Mouse (Mus musculus): Measurements from ENCODE around the gene Trir. TPM values are rescaled to one million over a fixed set of nuclear protein-coding genes. Genes with fewer than 3 reads are reported as not detected.

The Trir gene
- polyA plus RNA-seq, 2 experiments, result 135 to 168 TPM

DNA sequence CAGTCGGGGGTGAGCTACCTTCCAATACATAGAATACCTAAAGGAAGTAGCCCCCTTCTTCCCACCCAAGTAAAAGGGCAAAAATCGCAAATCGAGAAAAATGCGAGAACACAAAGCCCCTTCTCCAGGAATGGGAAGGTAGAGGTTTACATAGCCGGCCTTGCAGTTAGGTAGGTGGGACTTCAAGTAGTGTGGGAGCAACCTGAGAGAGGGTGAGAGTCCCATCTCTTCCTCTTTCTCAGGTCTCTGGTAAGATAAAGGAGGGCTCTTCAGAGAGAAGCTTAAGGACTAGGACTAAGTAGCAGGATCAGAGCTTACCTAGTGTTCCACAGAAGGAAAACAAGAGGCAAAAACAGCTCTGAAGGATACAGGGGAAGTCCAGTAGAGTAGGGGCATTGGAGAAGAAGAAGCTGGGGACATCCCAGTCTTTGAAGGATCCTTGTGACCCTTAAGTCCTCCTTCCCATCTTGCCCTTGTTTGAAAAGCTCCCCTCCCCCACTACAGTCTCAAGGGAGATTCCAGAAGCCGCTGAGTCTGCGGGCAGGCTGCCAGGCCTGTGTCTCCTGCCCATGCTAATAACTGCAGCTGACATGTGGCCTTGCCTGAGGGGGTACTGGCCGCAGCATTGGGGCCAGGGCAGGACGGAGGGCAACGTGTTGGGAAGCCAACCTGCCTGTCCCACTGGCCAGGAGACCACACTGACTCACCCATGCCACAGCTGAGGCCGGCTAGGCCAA lies 45.8 kb upstream of the Trir start:
- Histone ChIP-seq H3K4me2 (replicated peaks; ENCODE audit: low read depth, low read length, severe bottlenecking) (no peak overlapping the region; the same call in 1 of the 2 replicates), H3K4me3 (replicated peaks; ENCODE audit: low read length) (peak overlapping the region; percentile 64; the same call in 1 of the 2 replicates), H3K4me1 (ENCODE audit: control insufficient read depth, insufficient read depth, low read length) (peaks cover 53% of the 10 kb centered on the region), H3K9ac (ENCODE audit: low read depth, low read length, severe bottlenecking) (no peak overlapping the region), H3K36me3 (ENCODE audit: control insufficient read depth, insufficient read depth, low read length) (no peaks in the 10 kb centered on the region), H3K27me3 (ENCODE audit: control insufficient read depth, insufficient read depth, low read length) (peaks cover 15% of the 10 kb centered on the region), H3K9me3 (ENCODE audit: control insufficient read depth, low read length) (no peaks in the 10 kb centered on the region), H3K27ac (replicated peaks; ENCODE audit: low read depth, low read length) (no peak overlapping the region)
- WGBS, result 26% methylated on average over 11 of the region's 11 CpGs
- ATAC-seq (ENCODE audit: low FRiP score, low read depth) (no peak), DNase-seq (ENCODE audit: low spot score) (no peak)
- TF ChIP-seq POLR2A (IDR thresholded peaks at IDR 0.05; ENCODE audit: borderline replicate concordance, extremely low read depth, insufficient read depth, insufficient read length), result no peak

DNA sequence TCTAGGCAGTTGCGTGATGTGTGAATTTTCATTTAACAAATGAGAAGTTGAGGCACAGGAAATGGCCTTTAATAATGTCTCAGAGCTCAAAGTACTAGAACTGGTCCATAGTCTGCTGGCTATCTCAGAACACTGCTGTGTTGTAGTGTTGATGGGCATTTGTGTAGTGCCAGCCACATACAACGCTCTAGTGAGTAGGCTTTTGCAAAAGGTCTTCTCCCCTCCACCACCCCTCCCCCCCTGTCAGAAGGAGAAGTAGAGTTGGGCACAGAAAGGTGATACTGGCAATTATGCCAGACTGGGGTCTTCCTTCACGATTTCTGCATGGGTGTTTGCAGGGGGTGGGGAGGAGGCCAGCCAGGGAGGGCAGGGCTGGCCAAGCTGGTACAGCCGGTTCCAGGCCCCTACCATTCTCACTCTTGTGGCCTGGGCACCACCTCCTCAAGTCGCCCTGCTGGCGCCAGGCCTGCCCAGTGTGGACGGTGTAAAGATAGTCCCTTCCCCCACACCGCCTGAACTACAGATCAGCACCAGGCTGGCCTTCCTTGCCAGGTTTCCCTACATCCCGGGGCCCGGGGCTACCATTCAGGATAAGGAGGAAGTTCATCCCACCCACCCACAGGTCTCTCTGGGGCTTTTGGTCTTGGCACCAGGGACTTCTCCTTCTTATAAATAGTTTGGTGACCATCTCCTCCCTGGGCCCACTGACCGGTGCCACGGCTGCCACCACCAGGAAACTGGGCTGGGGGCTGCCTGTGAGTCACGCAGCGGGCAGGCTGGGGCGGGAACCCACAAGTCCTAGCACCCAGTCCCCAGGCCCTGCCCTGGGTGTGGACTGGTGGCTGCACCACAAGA lies 44.8 kb upstream of the Trir start:
- Histone ChIP-seq H3K27ac (replicated peaks; ENCODE audit: low read depth, low read length) (no peak overlapping the region), H3K4me3 (replicated peaks; ENCODE audit: low read length) (no peak overlapping the region), H3K27me3 (ENCODE audit: control insufficient read depth, insufficient read depth, low read length) (peaks cover 12% of the 10 kb centered on the region), H3K36me3 (ENCODE audit: control insufficient read depth, insufficient read depth, low read length) (no peaks in the 10 kb centered on the region), H3K4me1 (ENCODE audit: control insufficient read depth, insufficient read depth, low read length) (peaks cover 46% of the 10 kb centered on the region), H3K9ac (ENCODE audit: low read depth, low read length, severe bottlenecking) (no peak overlapping the region), H3K9me3 (ENCODE audit: control insufficient read depth, low read length) (no peaks in the 10 kb centered on the region), H3K4me2 (replicated peaks; ENCODE audit: low read depth, low read length, severe bottlenecking) (no peak overlapping the region)
- WGBS, result 76% methylated on average over 15 of the region's 15 CpGs
- no peak for TF ChIP-seq POLR2A (IDR thresholded peaks at IDR 0.05; ENCODE audit: borderline replicate concordance, extremely low read depth, insufficient read depth, insufficient read length)
- ATAC-seq (ENCODE audit: low FRiP score, low read depth), result no peak
- DNase-seq (ENCODE audit: low spot score), result no peak

DNA sequence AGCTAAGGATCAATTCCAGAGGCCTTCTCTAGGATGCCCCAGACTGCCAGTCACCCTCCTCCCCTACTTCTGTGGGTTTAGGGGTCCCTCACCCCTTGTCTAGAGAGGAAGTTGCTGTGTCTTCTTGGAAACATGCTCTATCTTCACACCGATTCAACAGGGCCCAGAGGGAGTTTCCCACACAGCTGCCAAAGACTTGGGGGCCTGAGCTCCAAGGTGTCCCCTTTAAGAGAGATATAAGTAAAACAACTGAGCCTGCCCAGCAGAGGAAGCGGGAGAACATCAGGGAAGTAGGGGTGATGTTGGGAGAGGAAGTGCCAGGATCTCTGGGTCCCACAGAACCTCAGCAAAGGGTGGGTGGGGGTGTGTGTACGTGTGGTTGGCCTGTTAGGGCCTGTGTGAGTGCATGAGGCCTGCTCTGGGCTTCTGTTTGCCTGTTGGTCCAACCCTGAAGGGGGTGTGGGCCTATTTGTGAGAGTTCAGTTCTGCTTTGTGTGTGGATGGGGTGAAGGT lies 44.1 kb upstream of the Trir start:
- H3K9ac ChIP-seq (ENCODE audit: low read depth, low read length, severe bottlenecking), result no peak overlapping the region
- no peak overlapping the region for H3K4me2 ChIP-seq (replicated peaks; ENCODE audit: low read depth, low read length, severe bottlenecking)
- no peak overlapping the region for H3K4me3 ChIP-seq (replicated peaks; ENCODE audit: low read length)
- WGBS, result 70% methylated on average over 3 of the region's 3 CpGs
- no peak for ATAC-seq (ENCODE audit: low FRiP score, low read depth)
- peaks cover 39% of the 10 kb centered on the region for H3K4me1 ChIP-seq (ENCODE audit: control insufficient read depth, insufficient read depth, low read length)
- TF ChIP-seq POLR2A (IDR thresholded peaks at IDR 0.05; ENCODE audit: borderline replicate concordance, extremely low read depth, insufficient read depth, insufficient read length), result no peak
- H3K27ac ChIP-seq (replicated peaks; ENCODE audit: low read depth, low read length), result no peak overlapping the region
- no peaks in the 10 kb centered on the region for H3K9me3 ChIP-seq (ENCODE audit: control insufficient read depth, low read length)
- no peak for DNase-seq (ENCODE audit: low spot score)
- peaks cover 5% of the 10 kb centered on the region for H3K27me3 ChIP-seq (ENCODE audit: control insufficient read depth, insufficient read depth, low read length)
- H3K36me3 ChIP-seq (ENCODE audit: control insufficient read depth, insufficient read depth, low read length), result no peaks in the 10 kb centered on the region

DNA sequence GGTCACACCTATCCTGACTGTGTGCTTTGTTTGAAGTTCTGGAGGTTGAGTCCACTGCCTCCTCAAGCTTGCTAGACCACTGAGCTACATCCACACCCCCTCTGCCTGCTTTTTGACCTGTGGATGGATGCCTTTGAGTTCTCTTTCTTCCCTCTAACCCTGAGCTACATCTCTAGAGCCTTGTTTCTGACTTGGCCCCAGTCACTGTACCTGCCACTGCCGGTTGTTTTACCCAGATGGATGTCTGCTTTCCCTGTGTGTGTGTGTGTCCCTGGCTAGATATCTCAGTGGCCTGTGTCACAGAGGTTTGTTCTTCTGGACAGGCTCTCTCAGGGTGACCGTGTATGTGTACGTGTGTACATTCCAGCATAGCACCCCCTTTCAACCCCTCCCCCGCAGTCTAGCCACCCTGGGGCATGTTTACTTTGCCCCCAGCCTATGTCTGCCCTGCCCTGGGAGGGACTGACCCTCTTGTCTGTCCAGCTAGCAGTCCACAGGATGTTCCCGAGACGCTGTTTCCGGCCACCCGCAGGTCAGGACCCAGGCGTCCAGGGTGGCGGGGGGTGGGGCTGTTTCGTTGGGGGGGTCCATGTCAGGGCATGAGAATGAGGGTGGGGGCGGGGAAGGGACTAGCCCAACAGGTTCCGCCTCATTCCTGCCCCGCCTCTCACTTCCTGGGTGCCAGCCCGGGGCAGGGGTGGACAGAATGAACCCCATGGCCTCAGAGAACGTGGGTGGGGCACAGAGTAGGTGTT lies 42.2 kb upstream of the Trir start:
- Histone ChIP-seq H3K9ac (ENCODE audit: low read depth, low read length, severe bottlenecking) (no peak overlapping the region), H3K36me3 (ENCODE audit: control insufficient read depth, insufficient read depth, low read length) (no peaks in the 10 kb centered on the region), H3K4me2 (replicated peaks; ENCODE audit: low read depth, low read length, severe bottlenecking) (peak overlapping the region; percentile 89), H3K27ac (replicated peaks; ENCODE audit: low read depth, low read length) (no peak overlapping the region; the same call in 1 of the 2 replicates), H3K4me3 (replicated peaks; ENCODE audit: low read length) (no peak overlapping the region), H3K4me1 (ENCODE audit: control insufficient read depth, insufficient read depth, low read length) (peaks cover 31% of the 10 kb centered on the region), H3K27me3 (ENCODE audit: control insufficient read depth, insufficient read depth, low read length) (no peaks in the 10 kb centered on the region), H3K9me3 (ENCODE audit: control insufficient read depth, low read length) (no peaks in the 10 kb centered on the region)
- no peak for TF ChIP-seq POLR2A (IDR thresholded peaks at IDR 0.05; ENCODE audit: borderline replicate concordance, extremely low read depth, insufficient read depth, insufficient read length)
- ATAC-seq (ENCODE audit: low FRiP score, low read depth) (no peak), DNase-seq (ENCODE audit: low spot score) (no peak)
- 10% methylated on average over 16 of the region's 16 CpGs for WGBS
